Mouse (Mus musculus) limb, embryonic 11.5 days (tissue): Measurements from ENCODE around the gene Fyttd1. TPM values are rescaled to one million over a fixed set of nuclear protein-coding genes. Genes with fewer than 3 reads are reported as not detected.
"Not testable (repeated sequence)": the region's sequence is repeated elsewhere in the genome, so short reads cannot be mapped to it uniquely, and the experiment has no call there.

Experiments used
- ATAC-seq: fragments of 200-750 bp; cut with Nextera tagmentation; 2 replicates; pipeline ENCODE4 v1.8.0; 2017; ENCODE audit warnings: low read depth; ENCODE audit not compliant: insufficient number of reproducible peaks, low FRiP score, low TSS enrichment
- DNase-seq: peaks from one replicate; pipeline ENCODE4 v3.0.0-alpha.2; 2015; ENCODE audit warnings: low spot score
- H3K27ac ChIP-seq: fragments of 300-500 bp; sonication (generic); replicated peaks from 2 replicates; pipeline ENCODE4 v1.5.1; 2014; ENCODE audit warnings: low read depth, mild to moderate bottlenecking, low read length
- H3K27me3 ChIP-seq: fragments of 300-500 bp; sonication (generic); 2 replicates; pipeline ENCODE4 v1.6.1; 2014; ENCODE audit warnings: mild to moderate bottlenecking, low read length, mixed read lengths; ENCODE audit not compliant: control insufficient read depth, insufficient read depth
- H3K36me3 ChIP-seq: fragments of 300-500 bp; sonication (generic); 2 replicates; pipeline ENCODE4 v1.6.1; 2014; ENCODE audit warnings: mild to moderate bottlenecking, low read length, moderate library complexity, mixed read lengths; ENCODE audit not compliant: control insufficient read depth, insufficient read depth
- H3K4me1 ChIP-seq: fragments of 300-500 bp; sonication (generic); 2 replicates; pipeline ENCODE4 v1.6.1; 2014; ENCODE audit warnings: low read length, mixed read lengths; ENCODE audit not compliant: control insufficient read depth, insufficient read depth
- H3K4me2 ChIP-seq: fragments of 300-500 bp; sonication (generic); 2 replicates; pipeline ENCODE4 v1.6.1; 2014; ENCODE audit warnings: low read depth, mild to moderate bottlenecking, moderate library complexity; ENCODE audit not compliant: severe bottlenecking
- H3K4me3 ChIP-seq: fragments of 300-500 bp; sonication (generic); 2 replicates; pipeline ENCODE4 v1.5.1; 2014; ENCODE audit warnings: low read depth, low read length
- H3K9ac ChIP-seq: fragments of 300-500 bp; sonication (generic); 2 replicates; pipeline ENCODE4 v1.6.1; 2014; ENCODE audit warnings: mild to moderate bottlenecking, low read length
- H3K9me3 ChIP-seq: fragments of 300-500 bp; sonication (generic); 2 replicates; pipeline ENCODE4 v1.6.1; 2016; ENCODE audit warnings: low read length; ENCODE audit not compliant: control insufficient read depth
- WGBS: fragments of 180-500 bp; shearing (Covaris S2); extraction: QIAGEN DNeasy Blood & Tissue Kit; methylation state at CpG from one replicate; pipeline ENCODE4 v1.1.7; 2014; 5-methylcytosine and 5-hydroxymethylcytosine counted together
- polyA plus RNA-seq: library from polyadenylated mRNA; unstranded; fragments of >200 nt; fragmentation: Nextera tagmentation; extraction: Ambion mirVana; gene quantifications from 2 replicates; pipeline ENCODE4 v1.2.1, GENCODE M21; 2014

The Fyttd1 gene
- polyA plus RNA-seq, 1 experiment from 2014 or later, result 123 TPM

DNA sequence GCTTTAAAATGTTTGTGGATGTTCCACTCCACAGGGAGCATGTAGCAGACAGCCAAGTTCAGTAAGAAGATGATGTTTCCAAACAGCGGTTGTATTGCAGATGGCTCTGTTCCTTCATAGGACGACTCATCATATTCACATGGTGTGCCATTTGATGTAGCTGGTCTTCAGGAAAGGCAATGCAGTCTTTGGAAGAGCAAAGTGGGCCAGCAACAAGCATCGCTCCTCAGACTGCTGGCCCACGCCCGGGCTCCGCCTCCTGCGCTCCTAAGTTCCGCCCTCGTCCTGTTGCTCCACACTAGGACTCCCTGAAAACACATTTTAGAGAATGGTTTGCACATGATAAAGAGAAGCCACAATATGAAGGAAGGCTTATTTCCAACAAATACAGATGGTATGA is 49.3 kb downstream of the Fyttd1 start:
- not testable (repeated sequence) for H3K4me1 ChIP-seq, H3K27me3 ChIP-seq, H3K9ac ChIP-seq, H3K4me3 ChIP-seq, H3K27ac ChIP-seq, ATAC-seq, H3K9me3 ChIP-seq, H3K4me2 ChIP-seq, H3K36me3 ChIP-seq, DNase-seq
- WGBS, result 92% methylated on average over 9 of the region's 9 CpGs

DNA sequence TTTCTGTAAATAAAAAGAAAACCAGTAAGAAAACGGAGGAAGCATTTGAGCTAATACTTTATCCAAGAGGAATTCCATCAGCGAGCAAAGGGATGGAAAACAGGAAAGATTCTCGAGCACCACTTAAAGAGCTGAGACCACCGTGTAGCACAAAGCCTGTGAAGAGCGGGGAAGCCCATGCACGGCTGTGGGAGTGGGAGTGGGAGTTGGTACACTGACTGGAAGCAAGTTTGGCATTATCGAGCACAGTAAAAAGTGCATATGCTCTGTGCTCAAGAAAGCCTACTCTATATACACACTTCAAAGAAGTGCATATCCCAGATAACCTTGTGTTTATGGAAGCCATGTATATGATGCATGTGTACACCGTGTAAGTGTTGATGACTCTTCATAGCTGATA is 49.7 kb downstream of the Fyttd1 start:
- Histone ChIP-seq H3K4me3 (no peak overlapping the region), H3K9me3 (no peaks in the 10 kb centered on the region), H3K4me2 (no peak overlapping the region), H3K27me3 (no peaks in the 10 kb centered on the region), H3K36me3 (no peaks in the 10 kb centered on the region), H3K9ac (no peak overlapping the region), H3K4me1 (no peaks in the 10 kb centered on the region), H3K27ac (no peak overlapping the region)
- WGBS, result 92% methylated on average over 8 of the region's 8 CpGs
- DNase-seq, result no peak
- ATAC-seq, result no peak

DNA sequence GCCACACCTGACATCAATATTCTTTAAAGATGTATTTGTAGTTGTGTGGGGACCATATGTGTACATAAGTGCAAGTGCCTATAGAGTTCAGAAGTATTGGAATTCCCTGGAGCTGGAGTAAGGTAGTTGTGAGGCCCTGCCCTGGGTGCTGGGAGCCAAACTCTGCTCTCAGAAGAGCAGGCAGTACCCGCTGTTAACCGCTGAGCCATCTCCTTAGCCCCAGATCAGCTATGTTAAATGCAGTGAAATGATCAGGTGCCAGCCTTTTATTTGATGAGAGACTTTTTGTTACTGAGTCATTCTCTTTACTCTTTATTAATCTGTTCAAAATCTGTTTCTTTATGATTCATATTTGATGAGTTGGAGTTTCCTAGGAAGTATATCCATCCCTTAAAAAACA is 52.6 kb downstream of the Fyttd1 start:
- no peak overlapping the region for H3K27ac ChIP-seq
- H3K9me3 ChIP-seq, result no peaks in the 10 kb centered on the region
- 25% methylated on average over 2 of the region's 2 CpGs for WGBS
- no peaks in the 10 kb centered on the region for H3K36me3 ChIP-seq
- no peak overlapping the region for H3K4me2 ChIP-seq
- DNase-seq, result no peak
- no peak overlapping the region for H3K9ac ChIP-seq
- ATAC-seq, result no peak
- H3K4me1 ChIP-seq, result no peaks in the 10 kb centered on the region
- no peaks in the 10 kb centered on the region for H3K27me3 ChIP-seq
- H3K4me3 ChIP-seq, result no peak overlapping the region

DNA sequence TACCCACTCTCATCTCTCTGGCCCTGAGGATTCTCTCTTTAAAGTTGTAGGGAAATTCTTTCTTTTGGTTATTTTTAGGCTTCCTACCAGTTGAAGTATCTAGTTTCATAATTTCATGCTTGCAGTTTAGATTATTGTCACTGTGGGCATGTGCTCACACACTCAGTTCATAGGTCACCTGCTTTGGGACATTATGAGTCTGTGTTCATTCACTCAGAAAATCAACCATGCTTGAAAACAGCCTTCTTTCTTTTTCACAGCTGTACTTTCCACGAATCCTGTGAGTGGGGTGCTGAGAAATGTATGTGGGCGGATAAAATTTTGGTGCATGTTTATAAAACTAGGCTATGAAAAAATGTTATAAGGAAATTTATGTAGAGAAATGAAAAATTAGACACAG is 57.2 kb downstream of the Fyttd1 start:
- ATAC-seq (no peak), DNase-seq (no peak)
- no peaks in the 10 kb centered on the region for H3K4me1 ChIP-seq
- H3K4me2 ChIP-seq, result no peak overlapping the region
- no peaks in the 10 kb centered on the region for H3K9me3 ChIP-seq
- no peak overlapping the region for H3K4me3 ChIP-seq
- no peak overlapping the region for H3K9ac ChIP-seq
- H3K27me3 ChIP-seq, result no peaks in the 10 kb centered on the region
- WGBS, result 87% methylated on average over 2 of the region's 2 CpGs
- H3K27ac ChIP-seq, result no peak overlapping the region
- no peaks in the 10 kb centered on the region for H3K36me3 ChIP-seq

DNA sequence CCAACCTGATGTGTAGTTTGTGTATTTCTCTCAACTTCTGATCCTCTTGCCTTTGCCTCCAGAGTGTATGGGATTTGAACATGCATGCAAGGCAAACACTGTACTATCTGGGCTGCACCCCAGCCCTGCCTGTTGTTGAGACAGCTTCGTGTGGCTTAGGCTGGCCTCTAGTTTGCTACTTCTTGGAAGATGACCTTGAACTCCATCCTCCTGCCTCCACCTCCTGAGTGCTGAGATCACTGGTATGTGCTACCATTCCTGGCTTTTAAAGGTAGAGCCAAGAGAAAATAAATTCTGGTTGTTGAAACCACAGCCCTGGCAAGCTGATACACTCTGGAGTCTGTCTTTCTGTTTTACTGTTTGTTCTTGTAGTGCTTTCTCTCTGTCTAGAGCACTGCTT is 57.8 kb downstream of the Fyttd1 start:
- H3K9ac ChIP-seq, result no peak overlapping the region
- WGBS, result 82% methylated on average over 1 of the region's 1 CpGs
- no peaks in the 10 kb centered on the region for H3K27me3 ChIP-seq
- no peaks in the 10 kb centered on the region for H3K9me3 ChIP-seq
- no peak for DNase-seq
- H3K27ac ChIP-seq, result no peak overlapping the region
- H3K4me3 ChIP-seq, result no peak overlapping the region
- no peaks in the 10 kb centered on the region for H3K36me3 ChIP-seq
- H3K4me2 ChIP-seq, result no peak overlapping the region
- ATAC-seq, result no peak
- no peaks in the 10 kb centered on the region for H3K4me1 ChIP-seq

DNA sequence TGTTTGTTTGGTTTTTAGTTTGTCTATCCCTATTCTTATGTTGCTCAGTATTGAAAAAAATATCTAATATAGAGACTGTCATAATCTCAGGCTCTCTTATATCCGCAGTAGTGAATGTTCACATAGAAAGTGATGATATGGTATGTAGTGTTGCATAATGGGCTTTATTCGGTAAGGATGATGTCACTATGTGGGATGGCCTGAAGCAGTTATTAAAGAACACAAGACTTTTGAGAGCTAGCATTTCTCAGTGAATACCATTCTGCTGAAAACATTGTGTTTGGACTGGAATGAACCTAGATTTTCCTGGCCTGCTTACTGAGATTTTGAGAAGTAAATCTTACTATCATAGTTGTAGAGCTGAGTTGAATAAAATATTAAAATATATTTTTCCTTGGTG is 60.1 kb downstream of the Fyttd1 start:
- Histone ChIP-seq H3K4me3 (no peak overlapping the region), H3K27ac (no peak overlapping the region), H3K9ac (no peak overlapping the region), H3K4me1 (no peaks in the 10 kb centered on the region), H3K4me2 (no peak overlapping the region), H3K36me3 (no peaks in the 10 kb centered on the region), H3K9me3 (no peaks in the 10 kb centered on the region), H3K27me3 (no peaks in the 10 kb centered on the region)
- DNase-seq (no peak), ATAC-seq (no peak)
- 91% methylated on average over 2 of the region's 2 CpGs for WGBS

DNA sequence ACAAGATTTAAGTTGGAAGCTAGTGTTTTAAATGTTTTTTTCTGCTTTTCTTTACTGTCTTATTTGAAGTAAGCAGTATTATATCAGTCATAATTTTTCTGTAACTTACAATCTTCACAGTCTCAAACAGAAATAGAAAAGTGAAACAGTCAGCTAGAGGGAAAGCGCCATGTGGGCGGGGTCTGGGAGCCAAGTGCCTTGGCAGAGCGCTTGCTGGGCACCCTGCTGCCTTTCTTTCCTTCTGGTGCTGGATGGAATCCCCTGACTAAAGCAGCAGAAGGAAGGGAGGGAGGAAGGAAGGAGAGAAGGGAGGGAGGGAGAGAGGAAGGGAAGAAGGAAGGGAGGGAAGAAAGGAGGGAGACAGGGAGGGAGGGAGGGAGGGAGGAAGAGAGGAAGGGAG is 62.0 kb downstream of the Fyttd1 start:
- H3K9me3 ChIP-seq, H3K27ac ChIP-seq, H3K4me2 ChIP-seq, ATAC-seq, H3K27me3 ChIP-seq, H3K4me3 ChIP-seq, H3K4me1 ChIP-seq, DNase-seq, H3K36me3 ChIP-seq, H3K9ac ChIP-seq: not testable (repeated sequence)
- WGBS, result 31% methylated on average over 3 of the region's 3 CpGs

DNA sequence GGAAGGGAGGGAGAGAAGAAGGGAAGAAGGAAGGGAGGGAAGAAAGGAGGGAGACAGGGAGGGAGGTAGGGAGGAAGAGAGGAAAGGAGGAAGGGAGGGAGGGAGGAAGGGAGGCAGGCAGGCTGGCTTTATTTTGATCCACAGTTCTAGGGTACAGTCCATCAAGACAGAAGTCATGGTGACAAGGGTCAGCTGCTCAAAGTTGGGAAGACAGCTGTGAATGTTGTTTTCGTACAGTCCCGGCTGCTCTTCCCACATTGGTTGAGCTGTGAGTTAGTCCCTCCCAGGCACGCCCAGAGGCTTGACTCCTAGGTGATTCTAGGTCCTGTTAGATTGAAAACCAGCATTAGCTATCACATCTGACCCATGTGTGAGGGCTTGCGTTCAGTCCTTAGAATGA is 62.4 kb downstream of the Fyttd1 start:
- WGBS, result 75% methylated on average over 4 of the region's 4 CpGs
- H3K4me3 ChIP-seq, H3K4me2 ChIP-seq, H3K27me3 ChIP-seq, H3K36me3 ChIP-seq, H3K4me1 ChIP-seq, DNase-seq, H3K27ac ChIP-seq, ATAC-seq, H3K9me3 ChIP-seq, H3K9ac ChIP-seq: not testable (repeated sequence)

DNA sequence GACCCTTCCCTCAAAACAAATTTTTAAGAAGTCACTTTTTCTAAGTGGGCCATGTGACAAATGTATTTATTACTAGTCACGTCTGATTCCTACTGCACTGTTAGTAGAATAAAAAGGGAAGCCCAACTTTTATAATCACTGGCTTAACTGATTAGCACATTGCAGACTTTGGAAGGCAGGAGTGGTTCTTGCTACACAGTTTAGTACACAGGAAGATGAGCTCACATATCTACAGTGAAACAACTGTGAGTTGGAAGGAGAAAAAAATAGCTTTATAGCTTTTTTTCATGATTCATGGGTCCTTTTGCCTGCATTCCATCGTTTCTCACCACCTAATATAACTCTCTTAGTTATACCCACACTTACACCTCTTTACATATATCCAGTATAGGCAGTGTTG is 63.9 kb downstream of the Fyttd1 start:
- H3K4me2 ChIP-seq, H3K4me1 ChIP-seq, H3K27ac ChIP-seq, ATAC-seq, H3K9me3 ChIP-seq, DNase-seq, H3K4me3 ChIP-seq, H3K9ac ChIP-seq, H3K36me3 ChIP-seq, H3K27me3 ChIP-seq: not testable (repeated sequence)
- WGBS, result 88% methylated on average over 2 of the region's 2 CpGs
